Mouse (Mus musculus): ENCODE measurements around the gene Rgl1. TPM values are rescaled to one million over a fixed set of nuclear protein-coding genes. Genes with fewer than 3 reads are reported as not detected.

Rgl1 gene
- polyA plus RNA-seq, 1 experiment from 2014 or later: 54.1 TPM

DNA sequence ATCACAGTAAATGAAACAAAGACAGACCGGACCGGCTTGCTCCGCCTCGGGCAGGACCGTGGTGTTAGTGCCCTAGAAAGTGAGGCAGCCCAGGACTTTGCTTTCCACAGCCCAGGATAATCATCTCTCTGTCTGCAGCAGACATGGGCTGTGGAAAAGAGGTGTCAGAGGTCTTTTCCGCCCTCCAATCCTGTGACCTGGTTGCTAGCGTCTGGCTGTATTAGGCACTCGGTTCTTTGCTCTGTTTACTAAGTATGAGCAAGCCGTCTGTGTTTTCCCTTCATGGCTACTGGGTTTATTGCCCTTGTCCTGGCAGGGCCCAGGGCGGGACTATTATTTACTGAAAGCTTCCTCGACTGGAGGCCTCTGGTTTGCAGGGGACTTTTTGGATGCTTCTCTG is 268.6 kb downstream of the Rgl1 start:
- Histone ChIP-seq H3K4me3 (no peak overlapping the region), H3K9me3 (no peaks in the 10 kb centered on the region), H3K27me3 (replicated peaks) (no peaks in the 10 kb centered on the region), H3K36me3 (no peaks in the 10 kb centered on the region), H3K9ac (peak overlapping the region; percentile 57), H3K4me2 (peak overlapping the region; percentile 22), H3K4me1 (peaks cover 14% of the 10 kb centered on the region), H3K27ac (replicated peaks) (peak overlapping the region; percentile 41)
- no peak for ATAC-seq (ENCODE audit: extremely low read depth, insufficient number of reproducible peaks, low FRiP score, low TSS enrichment)
- WGBS: 39% methylated on average over 11 of the region's 11 CpGs

DNA sequence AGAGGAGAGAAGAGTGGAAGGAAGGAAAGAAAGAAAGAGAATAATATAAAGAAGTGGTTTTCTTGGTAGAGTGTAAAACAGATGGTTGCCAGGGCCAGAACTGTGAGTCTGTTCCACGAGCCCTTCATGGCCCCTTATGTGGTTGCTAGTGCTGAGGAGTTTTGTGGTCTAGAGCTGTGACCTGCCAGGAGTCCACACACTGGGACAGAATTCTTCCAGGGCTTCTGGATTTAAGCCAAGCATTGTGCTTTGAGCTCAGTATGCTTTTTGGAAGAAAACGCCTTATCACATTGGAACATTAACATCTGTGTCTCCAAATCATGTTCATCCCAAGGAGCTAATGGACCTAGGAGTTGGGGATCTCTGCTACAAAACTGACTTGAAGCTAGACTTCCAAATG is 269.3 kb downstream of the Rgl1 start:
- no peak overlapping the region for H3K9ac ChIP-seq
- H3K9me3 ChIP-seq: no peaks in the 10 kb centered on the region
- 50% methylated on average over 2 of the region's 2 CpGs for WGBS
- ATAC-seq (ENCODE audit: extremely low read depth, insufficient number of reproducible peaks, low FRiP score, low TSS enrichment): no peak
- peaks cover 14% of the 10 kb centered on the region for H3K4me1 ChIP-seq
- H3K27me3 ChIP-seq (replicated peaks): no peaks in the 10 kb centered on the region
- H3K4me3 ChIP-seq: no peak overlapping the region
- H3K36me3 ChIP-seq: no peaks in the 10 kb centered on the region
- H3K27ac ChIP-seq (replicated peaks): peak overlapping the region; percentile 41; the same call in 1 of the 2 replicates
- no peak overlapping the region for H3K4me2 ChIP-seq

DNA sequence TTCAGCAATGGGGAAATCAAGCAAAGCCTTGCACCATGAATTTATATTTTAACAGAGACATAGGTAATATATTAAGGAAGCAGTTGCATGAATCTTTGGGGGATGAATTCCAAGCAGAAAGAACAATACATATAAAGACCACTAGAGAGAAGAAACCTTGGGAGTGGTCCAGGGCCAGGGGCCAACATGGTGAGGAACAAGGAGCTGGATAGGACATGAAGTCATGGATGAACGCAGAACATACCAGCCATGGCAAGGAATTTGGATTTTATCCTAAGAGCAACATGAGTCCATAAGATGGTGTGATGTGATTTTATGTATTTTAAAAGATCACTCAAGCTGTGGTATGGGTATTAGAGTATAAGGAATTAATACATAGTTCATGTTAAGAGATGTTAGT is 273.9 kb downstream of the Rgl1 start:
- Histone ChIP-seq H3K27ac (replicated peaks) (no peak overlapping the region), H3K4me3 (no peak overlapping the region), H3K27me3 (replicated peaks) (no peaks in the 10 kb centered on the region), H3K4me2 (no peak overlapping the region), H3K36me3 (peaks cover 6% of the 10 kb centered on the region; the same call in 1 of the 2 replicates), H3K9ac (no peak overlapping the region), H3K9me3 (no peaks in the 10 kb centered on the region), H3K4me1 (peaks cover 7% of the 10 kb centered on the region)
- 90% methylated on average over 1 of the region's 1 CpGs for WGBS
- no peak for ATAC-seq (ENCODE audit: extremely low read depth, insufficient number of reproducible peaks, low FRiP score, low TSS enrichment)

DNA sequence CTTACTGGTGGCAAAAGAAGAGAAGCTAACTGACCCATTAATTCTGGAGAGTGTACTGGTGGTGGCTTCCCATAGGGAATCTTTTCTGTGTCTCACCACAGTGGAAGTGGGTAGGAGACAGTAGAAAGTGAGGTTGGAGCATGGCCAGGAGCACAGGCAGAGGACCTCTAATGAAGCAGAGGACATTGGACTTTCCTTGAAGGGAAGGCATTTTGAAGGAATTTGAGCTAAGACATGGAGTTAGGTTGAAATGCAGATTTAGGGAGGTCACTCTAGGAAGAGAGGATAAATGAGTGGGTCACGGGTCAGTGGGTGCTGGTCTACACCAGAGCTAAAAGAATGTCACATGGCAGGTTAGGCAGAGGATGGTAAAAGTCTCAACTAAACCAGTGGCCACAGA is 275.3 kb downstream of the Rgl1 start:
- no peaks in the 10 kb centered on the region for H3K4me1 ChIP-seq
- no peak overlapping the region for H3K9ac ChIP-seq
- H3K4me2 ChIP-seq: no peak overlapping the region
- no peak overlapping the region for H3K4me3 ChIP-seq
- no peak overlapping the region for H3K27ac ChIP-seq (replicated peaks)
- no peaks in the 10 kb centered on the region for H3K27me3 ChIP-seq (replicated peaks)
- 83% methylated on average over 1 of the region's 1 CpGs for WGBS
- H3K9me3 ChIP-seq: no peaks in the 10 kb centered on the region
- peaks cover 6% of the 10 kb centered on the region; the same call in 1 of the 2 replicates for H3K36me3 ChIP-seq
- no peak for ATAC-seq (ENCODE audit: extremely low read depth, insufficient number of reproducible peaks, low FRiP score, low TSS enrichment)

DNA sequence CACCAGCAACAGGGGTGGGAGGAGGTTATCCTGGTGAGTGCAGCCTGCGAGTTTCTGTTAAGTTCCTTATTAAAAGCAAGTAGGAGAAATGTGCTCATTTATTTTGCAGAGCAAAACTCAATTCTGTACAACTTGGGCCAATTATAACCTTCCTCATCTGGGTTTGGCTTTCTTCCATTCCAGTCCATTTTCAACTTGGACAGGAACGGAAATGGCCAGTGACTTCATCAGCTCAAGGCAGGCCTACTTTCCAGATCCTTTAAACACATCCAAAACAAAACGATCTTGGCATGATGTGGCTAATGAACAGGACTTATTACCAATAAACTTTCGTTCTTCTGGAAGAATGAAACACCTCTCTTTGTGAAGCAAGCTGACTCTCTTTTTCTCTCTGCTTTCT is 290.0 kb downstream of the Rgl1 start:
- H3K4me2 ChIP-seq: no peak overlapping the region
- no peaks in the 10 kb centered on the region for H3K9me3 ChIP-seq
- H3K4me3 ChIP-seq: no peak overlapping the region
- no peaks in the 10 kb centered on the region for H3K36me3 ChIP-seq
- no peak overlapping the region for H3K27ac ChIP-seq (replicated peaks)
- no peak overlapping the region for H3K9ac ChIP-seq
- 79% methylated on average over 4 of the region's 4 CpGs for WGBS
- H3K4me1 ChIP-seq: no peaks in the 10 kb centered on the region
- no peaks in the 10 kb centered on the region for H3K27me3 ChIP-seq (replicated peaks)
- ATAC-seq (ENCODE audit: extremely low read depth, insufficient number of reproducible peaks, low FRiP score, low TSS enrichment): no peak

DNA sequence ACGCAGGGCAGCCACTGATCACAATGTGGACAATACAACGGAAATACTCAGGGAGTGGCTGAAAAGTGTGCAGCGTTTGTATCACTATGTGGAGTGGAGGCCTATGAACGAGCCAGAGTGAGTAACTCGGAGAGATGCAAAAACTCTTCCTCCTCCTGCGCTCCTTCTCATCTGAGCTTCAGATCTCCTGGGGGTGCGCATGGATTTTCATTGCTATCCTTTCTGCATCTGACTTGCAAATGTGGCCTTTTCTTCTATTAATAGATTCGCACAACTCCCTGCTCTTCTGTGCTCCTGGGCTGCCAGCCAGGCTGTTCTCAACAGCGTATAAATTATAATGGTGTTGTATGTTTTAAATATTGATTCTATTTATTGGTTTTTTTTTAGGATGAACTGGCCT is 297.7 kb downstream of the Rgl1 start:
- Histone ChIP-seq H3K4me3 (no peak overlapping the region), H3K9ac (no peak overlapping the region), H3K4me1 (peaks cover 11% of the 10 kb centered on the region), H3K36me3 (no peaks in the 10 kb centered on the region), H3K9me3 (no peaks in the 10 kb centered on the region), H3K27me3 (replicated peaks) (no peaks in the 10 kb centered on the region), H3K27ac (replicated peaks) (no peak overlapping the region), H3K4me2 (peak overlapping the region; percentile 11; the same call in 1 of the 2 replicates)
- 53% methylated on average over 9 of the region's 9 CpGs for WGBS
- ATAC-seq (ENCODE audit: extremely low read depth, insufficient number of reproducible peaks, low FRiP score, low TSS enrichment): no peak

Other genes starting within 250 kb of the Rgl1 start
- gene Apobec4, start 15.8 kb downstream of the Rgl1 start, polyA plus RNA-seq (2015; fragmentation: Nextera tagmentation; extraction: Ambion mirVana): not detected in 2 replicates
- gene Arpc5, start 191 bp upstream of the Rgl1 start, polyA plus RNA-seq (2015; fragmentation: Nextera tagmentation; extraction: Ambion mirVana): 198 and 202 TPM in 2 replicates
- 3.3 and 4.6 TPM in 2 replicates for gene Ncf2, start 33.8 kb upstream of the Rgl1 start, polyA plus RNA-seq (2015; fragmentation: Nextera tagmentation; extraction: Ambion mirVana)
- 22.3 and 22.4 TPM in 2 replicates for gene Smg7, start 136.3 kb upstream of the Rgl1 start, polyA plus RNA-seq (2015; fragmentation: Nextera tagmentation; extraction: Ambion mirVana)
- 0.75 and 0.83 TPM in 2 replicates for gene Nmnat2, start 188.6 kb upstream of the Rgl1 start, polyA plus RNA-seq (2015; fragmentation: Nextera tagmentation; extraction: Ambion mirVana)